Mouse (Mus musculus): ENCODE data around the gene Rph3al.

The Rph3al gene

GRCm38 (mm10) chr11:75858975-75859374 is 79.3 kb downstream of the Rph3al start:
- DNase-seq = no peak

- peak; percentile 88 for DNase-seq
Measured at GRCm38 (mm10) chr11:75857781-75858180, 80.4 kb downstream of the Rph3al start.

- no peak for DNase-seq
Measured at GRCm38 (mm10) chr11:75854327-75854726, 83.9 kb downstream of the Rph3al start.

- DNase-seq = no peak
Measured at GRCm38 (mm10) chr11:75853067-75853636, 85.1 kb downstream of the Rph3al start.

GRCm38 (mm10) chr11:75852485-75852884 is 85.7 kb downstream of the Rph3al start:
- DNase-seq = peak; percentile 70

GRCm38 (mm10) chr11:75849552-75849951 is 88.7 kb downstream of the Rph3al start:
- peak; percentile 56 for DNase-seq

GRCm38 (mm10) chr11:75846589-75846988 is 91.6 kb downstream of the Rph3al start:
- DNase-seq = no peak

- no peak for DNase-seq
Measured at GRCm38 (mm10) chr11:75845675-75846074, 92.6 kb downstream of the Rph3al start.

GRCm38 (mm10) chr11:75842904-75843619 is 95.2 kb downstream of the Rph3al start:
- DNase-seq = no peak

- DNase-seq = no peak
Measured at GRCm38 (mm10) chr11:75841503-75841902, 96.7 kb downstream of the Rph3al start.

GRCm38 (mm10) chr11:75839536-75840430 is 98.4 kb downstream of the Rph3al start:
- DNase-seq = no peak

- no peak for DNase-seq
Measured at GRCm38 (mm10) chr11:75838861-75839426, 99.3 kb downstream of the Rph3al start.

GRCm38 (mm10) chr11:75836240-75836610 is 102.0 kb downstream of the Rph3al start:
- no peak for DNase-seq

- no peak for DNase-seq
Measured at GRCm38 (mm10) chr11:75835587-75836239, 102.5 kb downstream of the Rph3al start.

- DNase-seq = no peak
Measured at GRCm38 (mm10) chr11:75833081-75833480, 105.1 kb downstream of the Rph3al start.

GRCm38 (mm10) chr11:75830386-75830785 is 107.8 kb downstream of the Rph3al start:
- DNase-seq = no peak

GRCm38 (mm10) chr11:75827414-75827813 is 110.8 kb downstream of the Rph3al start:
- DNase-seq = no peak

GRCm38 (mm10) chr11:75823506-75823905 is 114.7 kb downstream of the Rph3al start:
- no peak for DNase-seq

GRCm38 (mm10) chr11:75813085-75813484 is 125.1 kb downstream of the Rph3al start:
- DNase-seq = peak; percentile 13

- DNase-seq = peak; percentile 96
Measured at GRCm38 (mm10) chr11:75811900-75812299, 126.3 kb downstream of the Rph3al start.

GRCm38 (mm10) chr11:75810526-75810925 is 127.7 kb downstream of the Rph3al start:
- no peak for DNase-seq

- peak; percentile 28 for DNase-seq
Measured at GRCm38 (mm10) chr11:75807486-75807885, 130.7 kb downstream of the Rph3al start.
